Mouse (Mus musculus): Measurements from ENCODE around the gene Oxsr1. TPM values are rescaled to one million over a fixed set of nuclear protein-coding genes. Genes with fewer than 3 reads are reported as not detected.

The Oxsr1 gene
- polyA plus RNA-seq, 1 experiment from 2014 or later: 13.8 TPM

DNA sequence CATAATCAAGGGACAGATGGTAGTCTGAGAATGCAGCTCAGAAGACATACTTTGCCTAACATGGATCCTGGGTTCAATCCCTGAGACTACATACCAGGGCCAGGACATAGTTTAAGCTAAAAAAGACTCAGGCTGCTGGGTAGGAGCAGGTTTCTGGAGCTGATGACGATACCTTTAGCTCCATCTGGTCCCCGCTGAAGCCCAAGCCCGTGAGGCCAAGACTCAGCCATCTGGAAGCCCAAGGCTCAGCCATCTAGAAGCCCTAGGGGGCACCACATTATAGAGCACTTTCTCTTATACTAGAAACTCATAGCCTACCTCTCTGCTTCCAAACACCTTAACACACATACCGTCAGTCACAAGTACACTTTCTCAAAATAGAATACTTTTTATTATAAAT, 13.3 kb upstream of the Oxsr1 start:
- WGBS: 82% methylated on average over 4 of the region's 4 CpGs
- no peak for ATAC-seq (ENCODE audit: low FRiP score, low read depth)
- H3K4me1 ChIP-seq (replicated peaks): peaks cover 16% of the 10 kb centered on the region
- no peak overlapping the region for H3K9ac ChIP-seq
- H3K9me3 ChIP-seq: no peaks in the 10 kb centered on the region
- no peak overlapping the region for H3K27ac ChIP-seq (replicated peaks)
- H3K4me3 ChIP-seq: no peak overlapping the region
- no peak overlapping the region for H3K4me2 ChIP-seq
- 0 out of 2 replicates have a peak, but pooled peaks cover 4% of the 10 kb centered on the region for H3K27me3 ChIP-seq
- no peaks in the 10 kb centered on the region for H3K36me3 ChIP-seq

DNA sequence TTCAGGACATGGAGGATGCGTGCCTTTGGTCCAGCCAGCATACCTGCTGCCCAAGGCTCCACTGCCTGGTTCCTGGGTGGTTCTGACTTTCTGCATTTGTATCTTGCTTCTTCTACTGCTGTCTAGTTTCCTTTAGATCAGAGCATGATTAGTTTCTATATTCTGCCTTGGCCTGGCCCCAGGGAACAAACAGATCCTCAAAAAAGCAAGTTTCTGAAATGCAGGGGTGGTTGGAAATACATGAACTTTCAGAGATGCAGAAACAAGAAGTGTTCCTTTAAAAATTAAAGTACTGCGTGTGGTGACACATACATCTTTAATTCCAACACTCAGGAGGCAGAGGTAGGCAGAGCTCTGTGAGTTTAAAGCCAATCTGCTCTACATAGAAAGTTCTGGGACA, 12.6 kb upstream of the Oxsr1 start:
- H3K4me1 ChIP-seq (replicated peaks): peaks cover 9% of the 10 kb centered on the region
- no peak overlapping the region for H3K4me3 ChIP-seq
- WGBS: 87% methylated on average over 2 of the region's 2 CpGs

DNA sequence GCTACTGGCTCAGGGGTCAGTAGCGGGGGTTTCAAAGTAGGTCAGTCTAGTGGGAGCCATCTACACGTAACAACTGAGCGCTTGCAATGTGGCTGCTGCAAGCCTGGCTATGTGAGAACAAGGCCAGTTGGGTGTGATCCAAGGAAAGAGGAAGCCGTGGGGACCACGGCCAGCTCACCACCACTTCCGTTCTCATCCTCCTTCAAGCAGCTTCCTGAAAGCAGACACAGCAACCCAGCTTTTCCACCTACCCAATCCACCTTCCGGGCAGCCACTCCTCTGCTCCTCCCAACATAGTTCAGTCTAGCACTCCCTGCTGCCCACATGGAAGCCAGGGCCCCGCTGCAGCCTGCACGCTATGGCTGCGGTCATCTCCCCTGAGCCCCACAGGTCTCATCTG, 12.1 kb upstream of the Oxsr1 start:
- no peak for ATAC-seq (ENCODE audit: low FRiP score, low read depth)

More for the DNA sequence above, 12.6 kb upstream of the Oxsr1 start:
- Histone ChIP-seq H3K4me2 (no peak overlapping the region), H3K36me3 (no peaks in the 10 kb centered on the region), H3K9me3 (no peaks in the 10 kb centered on the region), H3K27ac (replicated peaks) (no peak overlapping the region), H3K27me3 (0 out of 2 replicates have a peak, but pooled peaks cover 4% of the 10 kb centered on the region), H3K9ac (no peak overlapping the region)
- no peak for ATAC-seq (ENCODE audit: low FRiP score, low read depth)

DNA sequence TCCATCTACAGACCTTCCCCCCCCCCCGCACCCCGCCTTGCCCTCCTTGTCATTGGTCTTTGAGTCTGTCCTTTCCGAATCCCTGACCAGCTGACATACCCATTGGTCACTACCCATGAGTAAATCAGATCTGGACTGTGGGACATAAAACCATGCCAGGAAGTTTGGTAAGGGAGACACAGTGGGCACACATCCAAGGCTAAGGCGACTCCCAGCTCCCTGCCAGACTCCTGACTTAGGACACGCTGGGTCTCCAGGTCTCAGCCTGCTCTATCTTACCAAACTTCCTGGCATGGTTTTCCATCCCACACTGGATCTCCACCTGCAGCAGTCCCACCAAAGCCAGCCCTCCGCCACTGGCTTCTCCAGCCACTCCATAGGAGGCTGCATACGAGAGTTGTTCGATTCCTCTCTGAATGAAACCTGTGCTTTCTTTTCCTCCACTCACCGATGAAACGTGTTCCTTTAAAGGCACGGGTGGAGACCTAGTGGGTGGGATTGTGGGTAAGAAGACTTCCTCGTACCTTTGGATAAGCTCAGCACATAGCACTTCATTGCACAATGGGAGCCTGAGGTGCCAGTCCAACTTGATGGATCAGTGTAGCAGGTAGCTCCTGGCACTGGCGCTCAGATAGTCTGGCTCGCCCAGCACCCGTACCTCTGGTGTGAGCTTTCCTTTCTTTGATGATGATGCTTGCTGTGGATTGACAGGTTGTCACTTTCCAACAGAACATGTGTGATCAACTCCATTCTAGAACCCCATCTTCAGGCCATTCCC, 8.1 kb upstream of the Oxsr1 start:
- H3K9me3 ChIP-seq: no peaks in the 10 kb centered on the region
- no peak overlapping the region for H3K27ac ChIP-seq (replicated peaks)
- no peaks in the 10 kb centered on the region for H3K27me3 ChIP-seq
- 90% methylated on average over 15 of the region's 15 CpGs for WGBS
- no peak overlapping the region for H3K9ac ChIP-seq
- no peaks in the 10 kb centered on the region for H3K36me3 ChIP-seq
- no peaks in the 10 kb centered on the region for H3K4me1 ChIP-seq (replicated peaks)
- no peak for ATAC-seq (ENCODE audit: low FRiP score, low read depth)
- H3K4me2 ChIP-seq: no peak overlapping the region
- no peak overlapping the region for H3K4me3 ChIP-seq

More for the DNA sequence above, 12.1 kb upstream of the Oxsr1 start:
- no peak overlapping the region for H3K9ac ChIP-seq
- 70% methylated on average over 10 of the region's 10 CpGs for WGBS
- no peak overlapping the region for H3K27ac ChIP-seq (replicated peaks)
- no peaks in the 10 kb centered on the region for H3K9me3 ChIP-seq
- H3K36me3 ChIP-seq: no peaks in the 10 kb centered on the region
- 0 out of 2 replicates have a peak, but pooled peaks cover 4% of the 10 kb centered on the region for H3K27me3 ChIP-seq
- H3K4me2 ChIP-seq: no peak overlapping the region
- no peak overlapping the region for H3K4me3 ChIP-seq
- H3K4me1 ChIP-seq (replicated peaks): peaks cover 4% of the 10 kb centered on the region; the same call in 1 of the 2 replicates

DNA sequence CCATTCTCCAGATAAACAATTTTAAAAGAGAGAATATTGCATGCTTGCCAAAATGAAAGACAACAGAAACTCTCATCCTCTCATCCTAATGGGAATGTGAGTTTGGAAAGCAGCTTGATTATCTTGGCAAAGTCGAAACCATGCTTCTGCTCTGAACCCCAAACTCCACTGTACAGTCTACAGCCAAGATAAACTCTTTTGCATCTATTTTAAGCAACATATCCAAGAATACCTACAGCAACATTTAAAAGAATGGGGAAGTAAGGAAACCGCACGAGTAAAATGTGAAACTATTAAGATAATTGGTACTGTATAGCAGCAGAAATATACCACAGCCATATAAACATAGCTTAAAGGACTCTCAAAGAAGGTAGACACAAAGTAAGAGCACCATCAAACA, 6.3 kb upstream of the Oxsr1 start:
- Histone ChIP-seq H3K9ac (no peak overlapping the region), H3K9me3 (no peaks in the 10 kb centered on the region), H3K36me3 (no peaks in the 10 kb centered on the region), H3K4me1 (replicated peaks) (peaks cover 4% of the 10 kb centered on the region; the same call in 1 of the 2 replicates), H3K4me2 (no peak overlapping the region), H3K4me3 (no peak overlapping the region), H3K27ac (replicated peaks) (no peak overlapping the region), H3K27me3 (no peaks in the 10 kb centered on the region)
- no peak for ATAC-seq (ENCODE audit: low FRiP score, low read depth)
- 85% methylated on average over 3 of the region's 3 CpGs for WGBS

DNA sequence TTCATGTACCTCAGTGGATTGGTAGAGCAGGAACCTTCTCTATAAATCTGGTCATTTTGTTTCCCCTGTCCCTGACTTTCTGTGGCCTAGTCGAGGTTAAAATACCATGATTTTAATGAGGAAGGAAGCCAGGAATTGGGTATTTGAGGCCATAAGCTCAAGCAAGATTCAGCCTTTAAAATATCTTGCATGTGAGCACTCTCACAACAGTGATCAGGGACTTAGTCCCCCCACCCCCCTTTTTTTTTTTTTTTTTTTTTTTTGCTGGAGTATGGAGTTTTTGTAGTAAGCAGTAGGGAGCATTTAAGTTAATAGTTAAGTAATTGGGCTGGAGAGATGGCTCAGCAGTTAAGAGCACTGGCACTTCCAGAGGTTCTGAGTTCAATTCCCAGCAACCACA, 1.9 kb upstream of the Oxsr1 start:
- Histone ChIP-seq H3K36me3 (no peaks in the 10 kb centered on the region), H3K27me3 (no peaks in the 10 kb centered on the region), H3K9me3 (no peaks in the 10 kb centered on the region), H3K4me1 (replicated peaks) (peaks cover 30% of the 10 kb centered on the region), H3K27ac (replicated peaks) (no peak overlapping the region), H3K9ac (no peak overlapping the region), H3K4me3 (no peak overlapping the region), H3K4me2 (no peak overlapping the region)
- WGBS: 82% methylated on average over 1 of the region's 1 CpGs
- ATAC-seq (ENCODE audit: low FRiP score, low read depth): no peak

DNA sequence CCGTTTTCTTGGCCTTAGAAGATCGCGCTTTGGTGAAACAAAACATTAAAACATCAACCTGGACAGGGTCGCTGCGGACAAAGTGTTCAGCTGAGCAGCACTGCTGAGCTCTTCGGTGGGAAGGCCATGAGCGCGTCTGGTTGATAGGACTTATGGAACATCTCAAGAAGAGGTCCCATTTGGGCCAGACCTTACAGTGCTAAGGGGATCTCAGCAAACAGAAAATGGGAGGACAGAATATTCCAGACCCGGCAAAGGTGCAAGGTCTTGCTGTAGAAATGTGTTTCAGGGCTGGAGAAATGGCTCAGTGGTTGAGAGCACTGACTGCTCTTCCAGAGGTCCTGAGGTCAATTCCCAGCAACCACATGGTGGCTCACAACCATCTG, 1.0 kb upstream of the Oxsr1 start:
- no peak for ATAC-seq (ENCODE audit: low FRiP score, low read depth)
- Histone ChIP-seq H3K9me3 (no peaks in the 10 kb centered on the region), H3K27ac (replicated peaks) (peak overlapping the region; percentile 94), H3K4me1 (replicated peaks) (peaks cover 30% of the 10 kb centered on the region), H3K4me2 (peak overlapping the region; percentile 88), H3K4me3 (peak overlapping the region; percentile 85), H3K36me3 (no peaks in the 10 kb centered on the region), H3K27me3 (no peaks in the 10 kb centered on the region), H3K9ac (peak overlapping the region; percentile 74)
- WGBS: 8% methylated on average over 9 of the region's 9 CpGs

DNA sequence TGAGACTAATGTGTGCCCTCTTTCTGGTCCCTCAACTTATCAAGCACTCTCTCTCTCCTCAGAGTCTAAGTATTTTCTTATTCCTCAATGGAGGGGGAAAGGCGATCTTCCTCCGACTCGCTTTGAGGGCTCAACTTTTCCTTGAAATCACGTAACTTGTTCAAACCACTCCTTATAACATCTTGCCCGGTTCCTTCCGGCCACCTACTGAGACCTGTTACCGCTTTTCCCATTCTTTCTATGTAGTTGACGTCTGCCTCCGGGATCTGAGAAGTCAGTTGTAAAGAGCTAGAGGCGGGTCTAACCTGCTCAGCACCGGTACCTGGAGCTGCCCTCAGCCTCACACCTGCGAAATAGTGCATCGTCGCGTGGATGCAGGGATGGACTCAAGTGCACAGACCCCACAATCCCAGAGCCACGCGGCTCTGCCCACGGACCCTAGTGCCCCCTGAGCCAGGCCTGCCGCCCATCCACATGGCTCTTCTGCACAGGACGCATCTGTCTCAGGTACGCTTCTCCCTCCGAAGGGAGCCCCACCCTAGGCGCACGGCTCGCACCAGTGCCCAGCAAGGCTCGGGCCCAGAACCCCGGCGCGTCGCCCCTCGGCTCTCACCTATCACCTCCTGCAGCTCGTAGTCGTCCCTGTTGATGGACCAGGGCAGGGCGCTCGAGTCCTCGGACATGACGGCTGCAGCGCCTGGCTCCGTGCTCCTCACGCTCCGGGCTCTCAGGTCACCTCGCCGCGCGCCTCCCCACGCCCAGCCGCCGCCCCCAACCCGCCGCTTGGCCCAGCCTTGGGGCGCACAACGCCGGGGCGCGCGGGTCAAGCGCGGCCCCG, 616 bp downstream of the Oxsr1 start:
- Histone ChIP-seq H3K4me2 (peak overlapping the region; percentile 88), H3K4me3 (peak overlapping the region; percentile 85), H3K9me3 (no peaks in the 10 kb centered on the region), H3K27ac (replicated peaks) (peak overlapping the region; percentile 94), H3K27me3 (no peaks in the 10 kb centered on the region), H3K9ac (peak overlapping the region; percentile 83), H3K36me3 (no peaks in the 10 kb centered on the region), H3K4me1 (replicated peaks) (peaks cover 30% of the 10 kb centered on the region)
- ATAC-seq (ENCODE audit: low FRiP score, low read depth): peak; percentile 21
- WGBS: under 1% methylated on average over 45 of the region's 59 CpGs

DNA sequence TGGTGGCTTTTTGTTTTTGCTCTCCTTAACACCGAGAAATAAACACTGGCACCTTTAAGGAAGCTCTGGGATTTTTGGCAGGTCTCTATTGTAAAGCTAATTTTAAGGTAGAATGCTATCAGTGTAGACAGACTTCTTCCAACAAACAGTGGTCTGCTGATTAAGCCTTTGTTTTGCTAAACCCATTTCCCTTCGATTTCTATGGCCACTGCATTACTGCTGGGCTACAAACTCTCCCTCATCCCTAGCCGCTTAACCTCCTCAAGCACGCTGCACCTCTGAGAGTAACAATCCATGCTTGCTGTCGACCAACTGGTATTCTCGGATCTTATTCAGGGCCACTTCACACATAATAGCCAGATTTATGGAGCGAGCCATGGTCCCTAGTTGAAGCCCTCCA, 1.3 kb downstream of the Oxsr1 start:
- peak overlapping the region; percentile 85 for H3K4me3 ChIP-seq
- 13% methylated on average over 7 of the region's 7 CpGs for WGBS
- H3K4me2 ChIP-seq: peak overlapping the region; percentile 88
- no peaks in the 10 kb centered on the region for H3K27me3 ChIP-seq
- no peaks in the 10 kb centered on the region for H3K36me3 ChIP-seq
- no peaks in the 10 kb centered on the region for H3K9me3 ChIP-seq
- H3K9ac ChIP-seq: peak overlapping the region; percentile 83
- H3K27ac ChIP-seq (replicated peaks): no peak overlapping the region
- no peak for ATAC-seq (ENCODE audit: low FRiP score, low read depth)
- peaks cover 30% of the 10 kb centered on the region for H3K4me1 ChIP-seq (replicated peaks)

DNA sequence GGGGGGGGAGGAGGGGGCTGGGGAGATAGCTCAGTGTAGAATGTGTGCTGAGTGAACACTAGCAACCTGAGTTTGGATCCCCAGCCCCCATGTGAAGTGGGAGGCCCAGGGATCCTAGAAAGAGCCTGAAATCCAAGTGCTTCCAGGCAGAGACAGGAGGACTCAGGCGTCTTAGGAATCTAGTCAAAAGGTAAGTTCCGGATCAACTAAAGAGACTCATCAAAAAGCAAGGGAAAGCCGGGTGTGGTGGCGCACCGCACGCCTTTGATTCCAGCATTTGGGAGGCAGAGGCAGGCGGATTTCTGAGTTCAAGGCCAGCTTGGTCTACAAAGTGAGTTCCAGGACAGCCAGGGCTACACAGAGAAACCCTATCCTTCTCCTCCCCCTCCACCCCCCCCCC, 1.8 kb downstream of the Oxsr1 start:
- no peak for ATAC-seq (ENCODE audit: low FRiP score, low read depth)
- Histone ChIP-seq H3K9me3 (no peaks in the 10 kb centered on the region), H3K9ac (0 out of 2 replicates have a peak overlapping the region, but pooled peaks have one; percentile 7), H3K4me3 (peak overlapping the region; percentile 85; the same call in 1 of the 2 replicates), H3K4me1 (replicated peaks) (peaks cover 30% of the 10 kb centered on the region), H3K27me3 (no peaks in the 10 kb centered on the region), H3K27ac (replicated peaks) (no peak overlapping the region), H3K4me2 (peak overlapping the region; percentile 88), H3K36me3 (no peaks in the 10 kb centered on the region)
- 84% methylated on average over 7 of the region's 7 CpGs for WGBS

DNA sequence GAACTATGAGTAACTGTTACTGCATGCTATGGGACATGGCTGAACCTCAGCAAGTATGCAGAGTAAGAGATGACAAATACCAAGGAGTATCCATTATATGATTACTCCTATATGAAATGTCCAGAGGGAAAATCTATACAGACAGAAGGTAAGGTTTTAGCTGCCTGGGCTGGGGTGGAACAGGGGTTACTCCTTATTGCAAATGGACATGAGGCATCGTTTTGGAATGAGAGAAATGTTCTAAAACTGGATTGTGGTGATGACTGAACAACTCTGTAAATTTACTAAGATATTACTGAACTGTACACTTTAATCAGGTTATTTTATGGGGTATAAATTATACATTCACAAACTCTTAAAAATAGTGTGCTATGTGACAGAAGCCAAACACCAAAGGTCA, 3.3 kb downstream of the Oxsr1 start:
- H3K9me3 ChIP-seq: no peaks in the 10 kb centered on the region
- no peak for ATAC-seq (ENCODE audit: low FRiP score, low read depth)
- no peak overlapping the region for H3K27ac ChIP-seq (replicated peaks)
- no peak overlapping the region for H3K9ac ChIP-seq
- WGBS: 90% methylated on average over 1 of the region's 1 CpGs
- H3K4me2 ChIP-seq: no peak overlapping the region
- H3K4me3 ChIP-seq: no peak overlapping the region
- no peaks in the 10 kb centered on the region for H3K36me3 ChIP-seq
- peaks cover 30% of the 10 kb centered on the region for H3K4me1 ChIP-seq (replicated peaks)
- H3K27me3 ChIP-seq: no peaks in the 10 kb centered on the region

DNA sequence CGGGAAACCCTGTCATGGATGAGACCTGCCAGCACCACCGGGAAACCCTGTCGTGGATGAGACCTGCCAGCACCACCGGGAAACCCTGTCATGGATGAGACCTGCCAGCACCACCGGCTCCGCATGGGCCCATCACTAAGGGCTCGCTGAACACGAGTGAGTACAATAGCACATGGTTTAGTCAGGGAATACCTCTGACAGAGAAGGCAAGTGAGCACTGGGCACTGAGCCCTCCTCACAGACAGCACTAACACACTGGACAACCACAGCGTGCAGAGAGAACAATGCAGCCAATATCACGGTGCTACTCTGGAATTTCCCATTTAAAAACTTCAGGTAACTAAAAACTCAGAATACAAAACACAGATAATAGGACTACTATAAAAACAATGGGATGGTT, 9.1 kb downstream of the Oxsr1 start:
- Histone ChIP-seq H3K27ac (replicated peaks) (no peak overlapping the region), H3K4me2 (no peak overlapping the region), H3K9me3 (no peaks in the 10 kb centered on the region), H3K36me3 (no peaks in the 10 kb centered on the region), H3K4me1 (replicated peaks) (no peaks in the 10 kb centered on the region), H3K4me3 (no peak overlapping the region), H3K27me3 (no peaks in the 10 kb centered on the region), H3K9ac (no peak overlapping the region)
- WGBS: 85% methylated on average over 10 of the region's 10 CpGs
- ATAC-seq (ENCODE audit: low FRiP score, low read depth): no peak

Measured in hindbrain, embryonic 15.5 days (tissue).